Mouse (Mus musculus) lung, postnatal 0 days (tissue): ENCODE results near the gene Clk2. TPM values are rescaled to one million over a fixed set of nuclear protein-coding genes. Genes with fewer than 3 reads are reported as not detected.

Source experiments
- ATAC-seq: fragments of 200-750 bp; cut with Nextera tagmentation; 2 replicates; pipeline ENCODE4 v1.8.0; 2017; ENCODE audit warnings: moderate library complexity
- DNase-seq: peaks from one replicate; pipeline ENCODE4 v3.0.0-alpha.2; 2016; ENCODE audit warnings: low spot score
- H3K27ac ChIP-seq: fragments of 300-500 bp; sonication (generic); 2 replicates; pipeline ENCODE4 v1.5.1; 2014; ENCODE audit warnings: antibody characterized with exemption, mild to moderate bottlenecking, low read length, mixed read lengths
- H3K27me3 ChIP-seq: fragments of 300-500 bp; sonication (generic); replicated peaks from 2 replicates; pipeline ENCODE4 v1.6.1; 2014; ENCODE audit warnings: low read length, mixed read lengths; ENCODE audit not compliant: insufficient read depth
- H3K36me3 ChIP-seq: fragments of 300-500 bp; sonication (generic); 2 replicates; pipeline ENCODE4 v1.6.1; 2014; ENCODE audit warnings: low read length, mixed read lengths; ENCODE audit not compliant: insufficient read depth
- H3K4me1 ChIP-seq: fragments of 300-500 bp; sonication (generic); 2 replicates; pipeline ENCODE4 v1.6.1; 2014; ENCODE audit warnings: antibody characterized with exemption, low read depth, low read length, mixed read lengths; ENCODE audit not compliant: insufficient read depth
- H3K4me2 ChIP-seq: fragments of 300-500 bp; sonication (generic); replicated peaks from 2 replicates; pipeline ENCODE4 v1.6.1; 2014; ENCODE audit warnings: low read depth, mild to moderate bottlenecking, low read length, moderate library complexity, mixed read lengths
- H3K4me3 ChIP-seq: fragments of 300-500 bp; sonication (generic); 2 replicates; pipeline ENCODE4 v1.5.1; 2014; ENCODE audit warnings: low read depth, low read length
- H3K9ac ChIP-seq: fragments of 300-500 bp; sonication (generic); replicated peaks from 2 replicates; pipeline ENCODE4 v1.6.1; 2014; ENCODE audit warnings: low read depth, mild to moderate bottlenecking
- H3K9me3 ChIP-seq: fragments of 300-500 bp; sonication (generic); 2 replicates; pipeline ENCODE4 v1.6.1; 2016; ENCODE audit warnings: low read length, mixed read lengths
- CTCF ChIP-seq: IDR thresholded peaks from 2 replicates; pipeline ENCODE4 v1.5.1; 2016; ENCODE audit warnings: antibody characterized with exemption, mild to moderate bottlenecking
- EP300 ChIP-seq: IDR thresholded peaks from 2 replicates; pipeline ENCODE4 v1.6.1; 2016; ENCODE audit warnings: antibody characterized with exemption, mild to moderate bottlenecking, control low read depth
- WGBS: fragments of 180-500 bp; shearing (Covaris S2); extraction: QIAGEN DNeasy Blood & Tissue Kit; methylation state at CpG from one replicate; pipeline ENCODE4 v1.1.7; 2014; 5-methylcytosine and 5-hydroxymethylcytosine counted together
- polyA plus RNA-seq: library from polyadenylated mRNA; unstranded; fragments of >200 nt; fragmentation: Nextera tagmentation; extraction: Ambion mirVana; gene quantifications from 2 replicates; pipeline ENCODE4 v1.2.1, GENCODE M21; 2015

The Clk2 gene
- polyA plus RNA-seq, 1 experiment from 2014 or later = 17.7 TPM

DNA sequence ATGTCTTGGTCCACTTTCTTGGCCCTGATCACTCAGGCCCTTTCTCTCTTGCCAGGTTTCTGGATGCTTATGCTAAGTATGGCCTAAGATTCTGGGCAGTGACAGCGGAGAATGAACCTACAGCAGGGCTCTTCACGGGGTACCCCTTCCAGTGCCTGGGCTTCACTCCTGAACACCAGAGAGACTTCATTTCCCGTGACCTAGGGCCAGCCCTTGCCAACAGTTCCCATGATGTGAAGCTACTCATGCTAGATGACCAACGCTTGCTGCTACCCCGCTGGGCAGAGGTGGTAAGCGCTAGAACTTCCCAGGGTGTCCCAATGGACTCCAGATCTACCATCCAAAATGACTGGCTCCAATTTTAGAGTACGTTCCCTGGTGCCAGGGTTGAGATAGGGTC lies 41.5 kb downstream of the Clk2 start:
- peaks cover 35% of the 10 kb centered on the region for H3K36me3 ChIP-seq
- H3K9ac ChIP-seq = no peak overlapping the region
- TF ChIP-seq EP300 = no peak
- no peak for TF ChIP-seq CTCF
- H3K4me1 ChIP-seq = peaks cover 4% of the 10 kb centered on the region; the same call in 1 of the 2 replicates
- H3K9me3 ChIP-seq = no peaks in the 10 kb centered on the region
- no peak overlapping the region for H3K27ac ChIP-seq
- H3K4me2 ChIP-seq = no peak overlapping the region
- ATAC-seq (no peak), DNase-seq (no peak)
- H3K27me3 ChIP-seq = no peaks in the 10 kb centered on the region
- WGBS = 92% methylated on average over 7 of the region's 7 CpGs
- no peak overlapping the region for H3K4me3 ChIP-seq

- DNase-seq = no peak
- Histone ChIP-seq H3K4me2 (no peak overlapping the region), H3K27ac (no peak overlapping the region), H3K27me3 (no peaks in the 10 kb centered on the region), H3K4me1 (peaks cover 4% of the 10 kb centered on the region; the same call in 1 of the 2 replicates), H3K9ac (no peak overlapping the region), H3K4me3 (no peak overlapping the region), H3K9me3 (no peaks in the 10 kb centered on the region), H3K36me3 (peaks cover 35% of the 10 kb centered on the region)
- TF ChIP-seq EP300 = no peak
- no peak for TF ChIP-seq CTCF
- WGBS = 83% methylated on average over 2 of the region's 2 CpGs
- ATAC-seq = no peak
These were observed 42.1 kb downstream of the Clk2 start for GRCm38 (mm10) chr3:89206695-89207094.

GRCm38 (mm10) chr3:89208075-89208657 lies 43.6 kb downstream of the Clk2 start:
- no peak overlapping the region for H3K27ac ChIP-seq
- no peak for TF ChIP-seq CTCF
- TF ChIP-seq EP300 = no peak
- DNase-seq = no peak
- peaks cover 35% of the 10 kb centered on the region for H3K36me3 ChIP-seq
- no peaks in the 10 kb centered on the region for H3K9me3 ChIP-seq
- ATAC-seq = no peak
- no peak overlapping the region for H3K9ac ChIP-seq
- peaks cover 4% of the 10 kb centered on the region for H3K4me1 ChIP-seq
- no peaks in the 10 kb centered on the region for H3K27me3 ChIP-seq
- WGBS = 89% methylated on average over 13 of the region's 13 CpGs
- no peak overlapping the region for H3K4me3 ChIP-seq
- no peak overlapping the region for H3K4me2 ChIP-seq

DNA sequence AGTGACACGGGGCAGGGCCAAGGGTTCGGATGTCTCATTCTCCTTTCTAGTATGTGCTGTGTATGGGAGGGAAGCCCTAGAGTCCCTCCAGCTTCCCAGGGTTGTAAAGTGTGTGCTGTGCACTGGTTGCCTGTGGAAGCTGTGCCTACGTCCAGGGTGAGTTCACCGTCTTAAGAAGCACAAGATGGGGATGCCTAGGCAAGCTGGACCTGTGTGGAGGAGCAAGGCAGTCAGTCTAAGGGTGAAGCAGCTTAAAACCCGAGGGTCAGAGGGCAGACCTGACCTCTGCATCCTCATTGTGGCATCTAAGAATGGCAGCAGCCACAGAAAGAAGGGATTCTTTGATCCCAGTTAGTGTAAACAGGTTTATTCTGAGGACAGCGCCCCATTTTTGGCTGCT lies 44.1 kb downstream of the Clk2 start:
- H3K4me1 ChIP-seq = peaks cover 4% of the 10 kb centered on the region; the same call in 1 of the 2 replicates
- DNase-seq = no peak
- H3K9me3 ChIP-seq = no peaks in the 10 kb centered on the region
- no peak overlapping the region for H3K27ac ChIP-seq
- 78% methylated on average over 6 of the region's 6 CpGs for WGBS
- no peak overlapping the region for H3K4me2 ChIP-seq
- no peak for ATAC-seq
- H3K9ac ChIP-seq = no peak overlapping the region
- TF ChIP-seq EP300 (no peak), CTCF (no peak)
- no peaks in the 10 kb centered on the region for H3K27me3 ChIP-seq
- no peak overlapping the region for H3K4me3 ChIP-seq
- H3K36me3 ChIP-seq = peaks cover 35% of the 10 kb centered on the region

GRCm38 (mm10) chr3:89209731-89210130 lies 45.1 kb downstream of the Clk2 start:
- TF ChIP-seq CTCF (no peak), EP300 (no peak)
- H3K4me2 ChIP-seq = no peak overlapping the region
- H3K36me3 ChIP-seq = peaks cover 32% of the 10 kb centered on the region
- H3K9ac ChIP-seq = no peak overlapping the region
- ATAC-seq = no peak
- no peaks in the 10 kb centered on the region for H3K27me3 ChIP-seq
- H3K4me3 ChIP-seq = no peak overlapping the region
- H3K4me1 ChIP-seq = peaks cover 4% of the 10 kb centered on the region; the same call in 1 of the 2 replicates
- no peak overlapping the region for H3K27ac ChIP-seq
- DNase-seq = no peak
- WGBS = 94% methylated on average over 7 of the region's 7 CpGs
- no peaks in the 10 kb centered on the region for H3K9me3 ChIP-seq

DNA sequence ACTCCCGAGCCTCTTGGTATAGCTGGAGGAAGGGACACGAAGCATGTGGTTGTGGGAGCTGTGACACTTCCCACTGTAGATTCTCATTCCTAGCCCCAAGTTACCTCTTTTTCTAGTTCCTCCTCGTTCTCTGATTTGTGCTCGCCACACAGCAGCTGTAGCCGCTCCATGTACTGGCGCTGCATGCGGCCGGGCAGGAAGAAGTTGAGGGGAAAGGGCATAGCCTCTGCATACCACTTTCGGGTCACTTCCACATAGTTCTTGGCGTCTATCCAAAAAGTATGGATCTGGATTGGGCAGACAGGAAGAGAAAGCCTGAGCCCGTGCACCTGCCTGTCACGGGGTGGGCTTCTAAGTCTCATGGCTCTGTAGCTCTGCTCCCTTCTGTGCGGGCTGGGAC lies 45.6 kb downstream of the Clk2 start:
- Histone ChIP-seq H3K9me3 (no peaks in the 10 kb centered on the region), H3K9ac (no peak overlapping the region), H3K27me3 (no peaks in the 10 kb centered on the region), H3K4me3 (no peak overlapping the region), H3K4me1 (peaks cover 6% of the 10 kb centered on the region; the same call in 1 of the 2 replicates), H3K4me2 (no peak overlapping the region), H3K36me3 (peaks cover 31% of the 10 kb centered on the region), H3K27ac (no peak overlapping the region)
- TF ChIP-seq EP300 (no peak), CTCF (no peak)
- WGBS = 52% methylated on average over 13 of the region's 13 CpGs
- DNase-seq (no peak), ATAC-seq (no peak)
